Mouse (Mus musculus) splenic B cell, adult 2 months (primary cell): ENCODE measurements at regions not wholly inside any gene's neighbourhood (a gene's known extent, or its start where the extent isn't known, plus 50 kb on each side); places are given as distances from the start of the nearest gene placed in this dataset.

Experiments
- DNase-seq: peaks from one replicate; pipeline ENCODE4 v3.0.0-alpha.2; 2011; ENCODE audit warnings: low read depth, low spot score
- H3K27me3 ChIP-seq: 2 replicates; pipeline ENCODE4 v1.6.1; 2012; ENCODE audit warnings: mild to moderate bottlenecking, low read length, moderate library complexity, mixed read lengths; ENCODE audit not compliant: control insufficient read depth, poor library complexity, insufficient read depth, severe bottlenecking
- H3K36me3 ChIP-seq: 2 replicates; pipeline ENCODE4 v1.6.1; 2012; ENCODE audit warnings: mild to moderate bottlenecking, low read length, moderate library complexity, mixed read lengths; ENCODE audit not compliant: control insufficient read depth, poor library complexity, insufficient read depth, severe bottlenecking

DNA sequence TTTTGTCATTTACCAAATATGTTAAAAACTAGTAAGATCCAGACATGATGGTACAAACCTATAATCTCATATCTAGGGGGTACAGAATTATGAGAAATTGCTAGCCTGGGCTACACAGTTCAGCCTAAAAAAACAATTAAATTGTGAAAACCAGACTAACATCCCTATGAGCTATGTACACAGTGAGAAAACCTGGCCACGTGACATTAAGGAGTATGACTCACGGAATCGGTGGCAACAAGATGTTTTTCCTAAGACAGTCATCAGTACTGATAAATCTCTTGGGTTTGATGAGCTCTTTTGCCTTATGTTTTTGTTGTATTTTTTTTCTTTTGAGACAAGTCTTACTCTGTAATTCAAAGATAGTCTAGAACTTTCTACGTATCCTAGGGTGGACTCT is 148.6 kb downstream of the Csl start:
- no peak for DNase-seq
- Histone ChIP-seq H3K36me3 (no peaks in the 10 kb centered on the region), H3K27me3 (no peaks in the 10 kb centered on the region)

GRCm38 (mm10) chr10:99614392-99615249 is 144.8 kb downstream of the Csl start:
- no peak for DNase-seq
- no peaks in the 10 kb centered on the region for H3K36me3 ChIP-seq
- no peaks in the 10 kb centered on the region for H3K27me3 ChIP-seq

GRCm38 (mm10) chr10:99615371-99615770 is 144.1 kb downstream of the Csl start:
- H3K36me3 ChIP-seq, result no peaks in the 10 kb centered on the region
- no peaks in the 10 kb centered on the region for H3K27me3 ChIP-seq
- DNase-seq, result no peak

DNA sequence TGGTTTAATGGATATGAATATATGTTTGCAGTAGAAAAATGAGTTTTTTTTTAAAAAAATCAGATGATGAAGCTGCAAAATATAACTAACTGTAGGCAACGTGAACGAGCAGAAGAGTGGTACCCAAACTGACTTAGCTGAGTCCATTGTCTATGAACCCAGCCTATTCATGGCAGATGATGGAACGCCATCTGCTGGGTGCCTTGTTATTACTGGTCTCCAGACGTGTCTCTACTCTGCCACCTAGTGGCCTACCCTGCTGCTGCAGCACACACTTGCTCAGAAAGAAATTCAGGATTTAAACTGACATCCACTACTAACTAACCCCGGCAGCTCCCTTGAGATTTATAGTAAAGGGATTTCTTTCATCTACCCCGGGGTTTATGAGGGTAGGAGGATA is 143.7 kb downstream of the Csl start:
- peak; percentile 94 for DNase-seq
- no peaks in the 10 kb centered on the region for H3K36me3 ChIP-seq
- H3K27me3 ChIP-seq, result no peaks in the 10 kb centered on the region

DNA sequence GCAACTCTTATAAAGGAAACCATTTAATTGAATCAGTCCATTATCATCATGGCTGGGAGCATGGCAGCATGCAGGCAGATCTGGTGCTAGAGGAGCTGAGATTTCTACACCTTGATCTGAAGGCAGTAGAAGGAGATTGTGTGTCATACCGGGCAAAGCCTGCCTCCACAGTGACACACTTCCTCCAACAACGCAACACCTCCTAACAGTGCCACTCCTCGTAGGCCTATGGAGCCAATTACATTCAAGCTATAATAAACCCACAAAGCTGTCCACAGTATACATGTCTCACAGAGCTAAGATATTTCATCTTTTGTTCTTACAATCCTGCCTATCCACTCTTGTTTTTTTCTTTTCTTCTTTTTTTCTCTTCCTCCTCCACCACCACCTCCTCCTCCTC is 141.8 kb downstream of the Csl start:
- no peak for DNase-seq

DNA sequence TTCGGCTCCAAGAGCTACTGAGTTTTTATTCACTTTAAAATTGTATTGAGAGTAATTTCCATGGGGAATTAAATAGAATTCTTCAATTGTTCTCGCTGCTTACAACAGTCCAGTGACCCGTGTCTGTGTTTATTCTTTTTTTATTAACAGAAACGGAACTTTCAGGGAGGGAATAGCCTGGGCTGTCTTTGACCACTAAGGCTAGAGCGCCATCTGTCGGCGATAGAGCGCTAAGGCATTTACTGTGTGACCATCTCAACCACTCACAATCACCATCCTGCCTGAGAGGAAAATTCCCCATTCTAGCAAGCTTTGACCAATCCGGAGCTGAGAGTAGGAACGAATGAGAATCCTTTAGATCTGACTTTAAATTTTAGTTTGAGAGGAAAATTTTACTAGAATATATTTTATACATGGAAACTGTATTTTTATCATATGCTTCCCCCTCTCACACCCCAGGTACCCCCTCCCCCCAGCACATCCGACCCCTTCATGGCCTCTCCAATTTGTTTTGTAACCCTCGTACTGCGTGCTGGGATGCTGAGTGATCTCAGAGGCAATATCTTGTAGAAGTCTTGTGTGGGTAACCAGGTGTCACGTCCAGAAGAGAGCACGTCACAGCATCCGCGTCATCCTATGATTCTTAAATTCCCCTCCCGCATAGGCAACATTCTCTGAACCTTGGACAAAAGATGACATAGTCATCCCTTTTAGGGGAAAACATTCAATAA is 139.9 kb downstream of the Csl start:
- Histone ChIP-seq H3K36me3 (no peaks in the 10 kb centered on the region), H3K27me3 (no peaks in the 10 kb centered on the region)
- peak; percentile 85 for DNase-seq

More for the DNA sequence above, 141.8 kb downstream of the Csl start:
- H3K36me3 ChIP-seq, result no peaks in the 10 kb centered on the region
- no peaks in the 10 kb centered on the region for H3K27me3 ChIP-seq

DNA sequence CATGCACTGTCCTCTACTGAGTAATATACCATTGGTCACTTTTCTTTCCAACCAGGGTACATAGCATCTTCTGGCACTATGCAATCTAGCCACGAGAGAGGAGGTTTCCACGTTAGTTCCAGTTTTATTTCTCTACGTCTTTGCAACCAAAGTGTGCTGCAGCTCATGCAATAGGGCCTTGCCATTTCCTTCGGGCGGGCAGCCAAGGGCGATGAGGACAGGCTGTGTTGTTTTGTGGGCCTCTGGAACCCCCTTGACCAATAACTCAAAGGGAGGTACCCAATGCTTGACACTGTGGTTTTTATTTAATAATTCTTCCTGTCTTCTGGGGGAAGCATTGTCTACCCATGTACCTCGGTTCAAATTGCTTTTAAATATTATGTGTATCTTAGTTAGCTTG is 139.0 kb downstream of the Csl start:
- Histone ChIP-seq H3K27me3 (no peaks in the 10 kb centered on the region), H3K36me3 (no peaks in the 10 kb centered on the region)
- DNase-seq, result no peak

DNA sequence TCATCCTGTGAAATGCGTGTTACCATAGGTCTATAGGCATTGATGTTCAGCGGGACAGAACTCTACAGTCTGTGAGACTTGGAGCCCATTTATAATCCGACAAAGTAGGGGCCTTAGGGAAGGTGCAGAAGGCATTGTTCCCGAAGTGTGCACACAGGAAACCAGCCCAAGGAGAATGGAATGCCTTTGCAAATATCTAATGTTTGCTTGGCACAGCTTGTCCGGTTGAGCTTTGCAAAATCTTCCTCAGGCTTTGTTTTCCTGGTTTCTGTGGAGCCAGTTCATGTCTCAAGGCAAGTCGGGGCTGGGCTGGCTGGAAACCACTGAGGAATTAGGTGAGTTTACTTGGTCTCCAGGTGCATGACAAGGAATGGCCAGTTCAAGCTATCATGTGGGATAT is 132.1 kb downstream of the Csl start:
- H3K36me3 ChIP-seq, result no peaks in the 10 kb centered on the region
- no peak for DNase-seq
- H3K27me3 ChIP-seq, result no peaks in the 10 kb centered on the region

DNA sequence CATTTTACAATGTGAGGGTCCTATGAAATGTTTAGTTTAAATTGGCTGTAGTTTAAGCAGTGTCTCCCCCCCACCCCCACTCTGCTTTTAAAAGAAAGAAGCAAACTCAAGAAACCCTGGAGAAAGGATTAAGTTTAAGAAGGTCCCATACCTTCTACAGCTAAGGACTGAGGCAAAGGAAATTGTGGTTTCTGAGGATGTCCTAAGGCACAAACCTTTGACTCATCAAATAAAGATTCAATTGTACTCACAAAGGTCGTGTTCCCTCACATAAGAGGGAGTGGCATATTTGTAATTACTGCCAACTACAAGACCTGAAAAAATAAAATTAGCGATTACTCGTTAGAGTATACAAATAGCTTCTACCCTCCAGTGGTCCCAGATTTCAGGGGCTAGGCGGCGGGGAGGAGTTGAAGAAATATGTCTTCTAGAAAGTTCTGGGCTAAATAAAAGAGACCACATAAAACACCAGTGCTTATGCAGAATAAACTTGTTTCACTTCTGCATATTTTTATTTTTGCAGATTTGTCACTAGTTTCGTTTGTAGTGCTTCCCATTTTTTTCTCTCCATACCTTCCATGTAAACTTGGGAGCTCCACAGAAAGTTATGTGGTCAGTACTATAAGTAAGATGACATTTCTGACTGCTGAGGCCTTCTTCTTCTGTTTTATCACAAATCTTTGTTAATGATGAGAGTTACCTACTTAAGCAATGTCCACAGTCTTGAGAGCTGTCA is 127.0 kb downstream of the Csl start:
- H3K27me3 ChIP-seq, result no peaks in the 10 kb centered on the region
- peak; percentile 49 for DNase-seq
- H3K36me3 ChIP-seq, result no peaks in the 10 kb centered on the region

GRCm38 (mm10) chr10:99635796-99636195 is 123.7 kb downstream of the Csl start:
- no peak for DNase-seq
- Histone ChIP-seq H3K36me3 (no peaks in the 10 kb centered on the region), H3K27me3 (no peaks in the 10 kb centered on the region)

DNA sequence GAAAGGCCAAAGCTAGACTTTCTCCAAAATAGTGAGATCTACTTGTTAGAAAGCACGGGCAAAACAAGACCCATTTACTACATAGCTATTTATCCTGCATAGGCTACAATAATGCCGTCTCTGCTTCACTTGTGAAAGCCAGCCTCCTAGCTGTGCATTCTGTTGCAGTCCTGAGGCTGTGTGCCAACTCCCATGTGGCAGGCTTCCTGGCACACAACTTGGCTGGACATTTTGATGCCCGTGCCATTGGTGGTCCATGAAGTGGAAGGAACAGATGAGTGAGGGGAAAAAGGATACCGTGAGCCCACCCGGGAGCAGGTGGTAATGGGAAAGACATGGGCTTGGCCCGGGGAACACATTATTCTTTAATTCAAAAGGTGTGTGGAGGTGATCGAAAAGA is 120.4 kb downstream of the Csl start:
- Histone ChIP-seq H3K27me3 (no peaks in the 10 kb centered on the region), H3K36me3 (no peaks in the 10 kb centered on the region)
- no peak for DNase-seq

GRCm38 (mm10) chr10:99639469-99639868 is 120.0 kb downstream of the Csl start:
- Histone ChIP-seq H3K27me3 (no peaks in the 10 kb centered on the region), H3K36me3 (no peaks in the 10 kb centered on the region)
- no peak for DNase-seq

DNA sequence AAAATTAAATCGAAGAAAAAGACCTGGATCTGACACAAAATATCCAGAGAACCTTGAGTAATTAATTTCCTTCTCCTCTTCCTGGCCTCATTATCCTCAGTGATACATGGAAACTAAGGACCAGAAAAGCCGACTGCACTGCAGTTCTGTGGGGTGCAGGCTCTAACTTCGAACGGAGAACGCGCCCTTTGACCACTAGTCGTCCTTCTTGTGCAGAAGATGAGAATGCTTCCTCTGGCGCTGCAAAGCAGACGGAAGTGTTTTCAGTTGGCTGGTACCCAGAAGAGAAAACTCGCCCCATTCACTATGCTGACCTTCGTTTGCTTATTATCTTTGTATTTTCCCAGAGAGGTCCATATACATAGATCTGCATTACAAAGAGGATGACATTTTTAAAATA is 117.7 kb downstream of the Csl start:
- H3K36me3 ChIP-seq, result no peaks in the 10 kb centered on the region
- H3K27me3 ChIP-seq, result no peaks in the 10 kb centered on the region
- peak; percentile 70 for DNase-seq

GRCm38 (mm10) chr10:99642201-99642827 is 117.1 kb downstream of the Csl start:
- no peak for DNase-seq
- H3K36me3 ChIP-seq, result no peaks in the 10 kb centered on the region
- no peaks in the 10 kb centered on the region for H3K27me3 ChIP-seq
